Mouse (Mus musculus) forebrain, embryonic 14.5 days (tissue): Measurements from ENCODE around the gene Hmgxb4. TPM values are rescaled to one million over a fixed set of nuclear protein-coding genes. Genes with fewer than 3 reads are reported as not detected.

Experiments used
- ATAC-seq: fragments of 200-750 bp; cut with Nextera tagmentation; 2 replicates; pipeline ENCODE4 v1.8.0; 2017; ENCODE audit warnings: mild to moderate bottlenecking, moderate library complexity
- DNase-seq: peaks from one replicate; pipeline ENCODE4 v3.0.0-alpha.2; 2015; ENCODE audit warnings: low spot score
- H3K27ac ChIP-seq: fragments of 300-500 bp; sonication (generic); 2 replicates; pipeline ENCODE4 v1.5.1; 2014; ENCODE audit warnings: low read depth, mild to moderate bottlenecking, control low read depth, low read length, moderate library complexity
- H3K27me3 ChIP-seq: fragments of 300-500 bp; sonication (generic); replicated peaks from 2 replicates; pipeline ENCODE4 v1.6.1; 2014; ENCODE audit warnings: low read length, control low read depth, mixed read lengths; ENCODE audit not compliant: control insufficient read depth, insufficient read depth
- H3K36me3 ChIP-seq: fragments of 300-500 bp; sonication (generic); 2 replicates; pipeline ENCODE4 v1.6.1; 2014; ENCODE audit warnings: low read length, control low read depth; ENCODE audit not compliant: control insufficient read depth, insufficient read depth
- H3K4me1 ChIP-seq: fragments of 300-500 bp; sonication (generic); 2 replicates; pipeline ENCODE4 v1.6.1; 2014; ENCODE audit warnings: antibody characterized with exemption, low read length, control low read depth; ENCODE audit not compliant: control insufficient read depth, insufficient read depth
- H3K4me2 ChIP-seq: fragments of 300-500 bp; sonication (generic); 2 replicates; pipeline ENCODE4 v1.6.1; 2014; ENCODE audit warnings: mild to moderate bottlenecking, control low read depth, low read length
- H3K4me3 ChIP-seq: fragments of 300-500 bp; sonication (generic); 2 replicates; pipeline ENCODE4 v1.5.1; 2014; ENCODE audit warnings: low read depth, low read length, control low read depth
- H3K9ac ChIP-seq: fragments of 300-500 bp; sonication (generic); 2 replicates; pipeline ENCODE4 v1.6.1; 2014; ENCODE audit warnings: mild to moderate bottlenecking, low read length, control low read depth, moderate library complexity
- H3K9me3 ChIP-seq: fragments of 300-500 bp; sonication (generic); replicated peaks from 2 replicates; pipeline ENCODE4 v1.6.1; 2016; ENCODE audit warnings: low read length, control low read depth, mixed read lengths; ENCODE audit not compliant: control insufficient read depth
- WGBS: fragments of 180-500 bp; shearing (Covaris S2); extraction: QIAGEN DNeasy Blood & Tissue Kit; methylation state at CpG from one replicate; pipeline ENCODE4 v1.1.7; 2014; 5-methylcytosine and 5-hydroxymethylcytosine counted together
- polyA plus RNA-seq: library from polyadenylated mRNA; unstranded; fragments of >200 nt; fragmentation: Nextera tagmentation; extraction: Ambion mirVana; gene quantifications from 2 replicates; pipeline ENCODE4 v1.2.1, GENCODE M21; 2014

The Hmgxb4 gene
- polyA plus RNA-seq, 1 experiment from 2014 or later, result 50.0 TPM

DNA sequence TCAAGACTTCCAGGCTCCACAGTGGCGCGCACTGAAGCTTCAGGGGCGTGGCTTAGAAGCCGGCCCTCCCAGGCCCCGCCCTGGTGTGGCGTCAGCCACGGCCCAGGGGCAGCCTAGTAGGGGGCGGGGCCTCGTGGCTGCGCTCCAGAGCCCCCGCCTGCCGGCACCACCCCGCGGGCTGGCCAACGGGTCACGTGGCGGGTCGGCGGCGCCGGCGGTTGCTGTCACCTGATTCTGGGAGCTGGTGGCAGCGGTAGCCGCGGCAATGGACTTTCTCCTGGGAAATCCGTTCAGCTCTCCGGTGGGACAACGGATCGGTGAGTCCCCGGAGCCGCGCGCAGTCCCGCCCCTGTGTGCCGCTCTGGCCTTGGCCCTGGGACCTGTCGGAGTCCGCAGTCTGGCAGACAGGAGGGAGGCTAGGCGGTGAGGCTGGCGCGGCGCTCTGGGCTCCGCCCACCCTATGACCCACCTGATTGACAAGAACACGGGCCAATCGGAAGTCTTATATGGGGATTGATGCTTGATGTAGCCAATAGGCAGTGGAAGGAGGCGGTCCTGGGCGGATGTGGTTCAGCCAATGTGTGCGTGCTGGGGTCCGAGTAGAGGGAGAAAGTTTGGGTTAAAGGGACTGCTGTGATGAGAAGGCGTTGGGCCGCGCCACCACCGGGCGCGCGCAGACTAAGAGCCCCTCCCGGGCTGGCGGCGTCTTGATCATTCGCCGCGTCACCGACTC, 40.5 kb downstream of the Hmgxb4 start, which contains the start of gene Tom1:
Gene Tom1, plus strand, starts transcription at position 195 of the 733 bp plus-strand sequence.
- no peaks in the 10 kb centered on the region for H3K4me1 ChIP-seq
- no peaks in the 10 kb centered on the region for H3K27me3 ChIP-seq
- DNase-seq (peak; percentile 98), ATAC-seq (peak; percentile 99)
- peak within 1 kb of the TSS; percentile 92 for H3K4me2 ChIP-seq
- H3K4me3 ChIP-seq, result peak within 1 kb of the TSS; percentile 61
- WGBS, result under 1% methylated on average over 55 of the region's 62 CpGs
- peaks cover 22% of the 10 kb centered on the region for H3K36me3 ChIP-seq
- peak within 1 kb of the TSS; percentile 70 for H3K27ac ChIP-seq
- H3K9ac ChIP-seq, result peak within 1 kb of the TSS; percentile 66
- no peaks in the 10 kb centered on the region for H3K9me3 ChIP-seq

DNA sequence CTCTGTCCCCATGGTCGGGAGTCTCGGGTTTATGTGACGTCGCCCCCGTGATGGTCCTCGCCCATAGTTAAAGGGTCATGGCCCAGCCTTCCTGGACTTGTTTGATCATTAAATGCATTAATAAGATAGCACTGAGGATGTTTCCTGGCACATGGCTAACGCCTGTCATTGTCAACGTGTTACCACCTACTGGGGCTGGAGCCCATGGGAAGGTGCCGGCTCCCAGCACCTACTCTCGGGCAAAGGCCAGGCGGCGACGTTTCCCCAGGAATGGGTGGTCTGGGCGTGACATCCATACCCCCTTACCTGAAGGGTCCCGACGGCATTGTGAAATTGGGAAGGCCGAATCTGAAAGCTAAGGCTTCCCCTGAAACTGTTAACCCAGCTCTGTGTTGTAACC, 41.1 kb downstream of the Hmgxb4 start:
- Histone ChIP-seq H3K9ac (peak overlapping the region; percentile 66), H3K4me3 (peak overlapping the region; percentile 61), H3K9me3 (no peaks in the 10 kb centered on the region), H3K27me3 (no peaks in the 10 kb centered on the region), H3K4me1 (no peaks in the 10 kb centered on the region), H3K36me3 (peaks cover 17% of the 10 kb centered on the region), H3K4me2 (peak overlapping the region; percentile 92), H3K27ac (no peak overlapping the region; the same call in 1 of the 2 replicates)
- ATAC-seq (no peak), DNase-seq (no peak)
- 1% methylated on average over 17 of the region's 17 CpGs for WGBS

DNA sequence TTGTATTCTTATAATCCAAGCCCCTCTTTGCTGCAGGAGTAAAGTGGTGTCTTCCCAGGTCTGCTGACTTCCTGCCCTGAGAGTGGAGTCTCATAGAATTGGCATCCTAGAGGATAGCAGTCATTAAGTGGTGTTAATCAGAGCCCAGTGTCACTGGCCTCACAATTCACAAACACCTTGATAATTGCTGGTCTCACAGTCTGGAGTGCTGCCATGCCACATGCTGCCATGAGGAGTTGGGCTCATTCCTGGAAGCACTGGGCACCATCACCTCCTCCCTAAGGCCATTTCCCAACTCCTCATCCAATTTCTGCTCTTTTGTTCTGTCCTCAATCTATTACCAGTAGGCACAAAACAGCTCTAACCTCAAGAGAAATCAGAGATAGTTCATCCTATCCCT, 42.5 kb downstream of the Hmgxb4 start:
- Histone ChIP-seq H3K4me3 (no peak overlapping the region), H3K4me1 (no peaks in the 10 kb centered on the region), H3K36me3 (peaks cover 6% of the 10 kb centered on the region), H3K4me2 (no peak overlapping the region), H3K9me3 (no peaks in the 10 kb centered on the region), H3K27ac (no peak overlapping the region), H3K9ac (no peak overlapping the region), H3K27me3 (no peaks in the 10 kb centered on the region)
- DNase-seq (no peak), ATAC-seq (no peak)

DNA sequence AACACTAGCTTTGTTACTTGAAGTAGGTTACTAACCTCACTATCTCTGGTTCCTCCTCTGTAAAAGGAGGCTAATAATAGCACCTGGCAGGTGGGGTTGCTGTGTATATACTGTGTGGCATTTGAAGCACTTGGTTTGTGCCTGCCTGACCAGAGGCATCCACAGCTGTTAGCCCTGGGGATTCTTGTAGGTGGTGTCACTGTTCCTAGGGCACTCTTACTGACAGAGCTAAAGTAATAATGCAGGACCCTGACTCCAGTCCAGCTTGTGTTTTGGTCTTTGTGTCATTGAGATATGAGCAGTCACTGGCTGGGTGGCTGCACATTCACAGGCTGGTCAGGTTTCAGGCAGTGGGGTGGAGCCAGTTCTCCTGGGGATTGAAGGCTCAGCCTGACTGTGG, 45.3 kb downstream of the Hmgxb4 start:
- Histone ChIP-seq H3K4me1 (no peaks in the 10 kb centered on the region), H3K4me2 (no peak overlapping the region), H3K4me3 (no peak overlapping the region), H3K27ac (no peak overlapping the region), H3K36me3 (no peaks in the 10 kb centered on the region), H3K9ac (no peak overlapping the region), H3K27me3 (no peaks in the 10 kb centered on the region), H3K9me3 (no peaks in the 10 kb centered on the region)
- DNase-seq (no peak), ATAC-seq (no peak)

DNA sequence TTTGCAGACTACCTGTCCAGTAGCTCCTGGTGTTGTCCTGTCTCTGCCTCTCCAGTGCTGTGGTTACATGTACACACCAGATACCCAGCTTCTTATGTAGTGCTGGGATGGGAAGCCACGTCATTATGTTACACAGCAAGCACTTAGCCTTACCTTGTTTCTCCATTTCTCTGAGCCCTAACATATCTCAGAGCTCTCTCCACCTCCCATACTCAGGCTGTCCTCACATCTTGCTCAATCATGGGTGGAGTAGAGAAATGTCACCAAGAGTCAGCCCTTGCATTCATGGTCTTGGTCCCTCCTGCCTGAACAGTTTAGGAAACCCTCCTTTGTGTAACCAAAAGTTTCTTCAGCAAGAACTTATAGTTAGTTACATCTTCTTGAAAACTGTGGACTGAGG, 46.6 kb downstream of the Hmgxb4 start:
- H3K4me3 ChIP-seq, result no peak overlapping the region
- no peaks in the 10 kb centered on the region for H3K27me3 ChIP-seq
- no peak overlapping the region for H3K27ac ChIP-seq
- WGBS, result 97% methylated on average over 1 of the region's 1 CpGs
- no peak for DNase-seq
- no peaks in the 10 kb centered on the region for H3K36me3 ChIP-seq
- H3K9me3 ChIP-seq, result no peaks in the 10 kb centered on the region
- no peak overlapping the region for H3K9ac ChIP-seq
- no peak for ATAC-seq
- no peak overlapping the region for H3K4me2 ChIP-seq
- H3K4me1 ChIP-seq, result no peaks in the 10 kb centered on the region

DNA sequence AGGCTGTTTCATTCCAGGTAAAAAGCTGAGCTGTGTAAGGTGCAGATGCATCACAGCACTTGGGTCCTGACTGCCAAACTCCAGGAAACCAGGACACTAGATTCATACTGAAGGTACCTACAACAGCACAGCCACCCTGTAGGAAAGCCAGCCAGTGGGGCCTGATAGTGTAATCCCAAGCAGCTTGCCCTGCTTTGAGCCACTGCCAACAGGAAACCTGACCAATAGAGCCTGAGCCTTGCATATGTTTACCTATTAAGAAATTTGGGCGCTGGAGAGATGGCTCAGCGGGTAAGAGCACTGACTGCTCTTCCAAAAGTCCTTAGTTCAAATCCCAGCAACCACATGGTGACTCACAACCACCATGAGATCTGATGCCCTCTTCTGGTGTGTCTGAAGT, 49.0 kb downstream of the Hmgxb4 start:
- Histone ChIP-seq H3K4me1 (no peaks in the 10 kb centered on the region), H3K27me3 (no peaks in the 10 kb centered on the region), H3K27ac (no peak overlapping the region), H3K4me2 (no peak overlapping the region), H3K9ac (no peak overlapping the region), H3K36me3 (no peaks in the 10 kb centered on the region), H3K9me3 (no peaks in the 10 kb centered on the region), H3K4me3 (no peak overlapping the region)
- no peak for ATAC-seq
- 75% methylated on average over 2 of the region's 2 CpGs for WGBS
- no peak for DNase-seq

DNA sequence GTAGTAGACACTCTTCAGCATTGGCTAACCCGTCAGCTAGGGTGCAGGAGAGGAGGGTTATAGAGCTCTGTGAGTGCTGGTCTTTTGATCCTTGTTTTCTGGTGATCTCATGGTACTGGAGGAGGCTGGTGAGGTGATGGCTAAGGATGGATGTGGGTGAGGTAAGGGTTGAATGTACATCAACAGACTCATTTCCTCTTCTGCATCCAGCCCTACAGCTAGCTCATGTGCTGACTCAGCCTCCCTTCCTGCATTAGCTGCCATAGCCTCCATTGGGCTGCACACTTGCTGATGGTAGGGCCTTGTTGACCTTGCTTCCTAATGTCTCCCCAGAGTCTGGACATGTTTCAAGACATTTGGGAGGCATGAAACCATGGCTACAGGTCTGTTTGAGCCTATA, 49.8 kb downstream of the Hmgxb4 start:
- Histone ChIP-seq H3K27ac (no peak overlapping the region), H3K4me3 (no peak overlapping the region), H3K36me3 (no peaks in the 10 kb centered on the region), H3K4me1 (no peaks in the 10 kb centered on the region), H3K4me2 (no peak overlapping the region), H3K27me3 (no peaks in the 10 kb centered on the region), H3K9ac (no peak overlapping the region), H3K9me3 (no peaks in the 10 kb centered on the region)
- no peak for DNase-seq
- no peak for ATAC-seq
- 83% methylated on average over 1 of the region's 1 CpGs for WGBS

DNA sequence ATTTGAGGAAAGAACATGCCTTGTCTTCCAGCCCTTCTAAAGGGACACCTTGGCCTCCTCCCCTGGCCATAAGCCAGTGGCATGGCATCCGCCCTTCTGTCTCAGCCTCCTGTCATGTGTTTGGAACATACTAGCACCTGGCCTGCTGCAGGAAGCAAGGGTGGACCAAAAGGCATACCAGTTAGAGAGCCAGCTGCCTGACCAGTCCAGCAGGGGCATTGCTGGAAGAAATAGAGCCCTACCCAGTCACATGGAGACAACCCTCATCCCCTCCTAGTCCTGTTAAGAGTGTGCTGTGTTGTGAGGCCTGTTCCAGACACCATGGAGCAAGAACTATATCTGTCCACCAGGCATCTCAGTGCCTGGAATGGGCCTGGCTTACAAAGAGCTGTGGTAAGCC, 53.1 kb downstream of the Hmgxb4 start:
- Histone ChIP-seq H3K27me3 (no peaks in the 10 kb centered on the region), H3K36me3 (no peaks in the 10 kb centered on the region), H3K27ac (no peak overlapping the region), H3K9ac (no peak overlapping the region), H3K9me3 (no peaks in the 10 kb centered on the region), H3K4me1 (no peaks in the 10 kb centered on the region), H3K4me3 (no peak overlapping the region), H3K4me2 (no peak overlapping the region)
- DNase-seq, result no peak
- WGBS, result 81% methylated on average over 1 of the region's 1 CpGs
- ATAC-seq, result no peak

DNA sequence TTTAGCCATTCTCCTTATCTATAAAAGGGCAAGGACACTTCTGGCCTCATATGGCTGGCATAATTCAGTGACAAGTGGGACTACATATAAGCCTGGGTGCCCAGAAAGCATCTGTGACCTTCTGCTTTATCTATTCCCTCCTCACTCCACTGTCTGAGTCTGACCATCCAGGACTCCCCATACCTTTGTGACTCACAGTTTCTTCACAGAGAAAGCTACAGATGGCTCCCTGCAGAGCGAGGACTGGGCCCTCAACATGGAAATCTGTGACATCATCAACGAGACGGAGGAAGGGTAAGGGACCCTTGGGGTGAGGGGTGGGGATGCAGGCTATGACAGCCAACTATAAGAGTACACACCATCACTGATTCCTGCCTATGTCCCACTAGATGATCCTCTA, 54.6 kb downstream of the Hmgxb4 start:
- Histone ChIP-seq H3K4me1 (no peaks in the 10 kb centered on the region), H3K9me3 (no peaks in the 10 kb centered on the region), H3K4me2 (no peak overlapping the region), H3K9ac (no peak overlapping the region), H3K36me3 (no peaks in the 10 kb centered on the region), H3K27me3 (no peaks in the 10 kb centered on the region), H3K4me3 (no peak overlapping the region), H3K27ac (no peak overlapping the region)
- ATAC-seq (no peak), DNase-seq (no peak)
- 91% methylated on average over 3 of the region's 3 CpGs for WGBS
